Mouse (Mus musculus) layer of hippocampus, postnatal 10 days (tissue): ENCODE measurements around the gene Slu7. TPM values are rescaled to one million over a fixed set of nuclear protein-coding genes. Genes with fewer than 3 reads are reported as not detected.

Experiments used
- DNase-seq, 2 experiments: peaks; one replicate each; pipeline ENCODE4 v3.0.0; 2021; ENCODE audit warnings: low spot score in 2 of 2
- total RNA-seq, 2 experiments: library from RNA; stranded (reverse); gene quantifications; 2 replicates each; pipeline ENCODE4 v1.2.3; 2021

The Slu7 gene
- total RNA-seq, 2 experiments from 2014 or later: 39.4 to 43.8 TPM

- no peak for DNase-seq
Observed at GRCm38 (mm10) chr11:43424386-43424785, 9.2 kb upstream of the Slu7 start.

DNA sequence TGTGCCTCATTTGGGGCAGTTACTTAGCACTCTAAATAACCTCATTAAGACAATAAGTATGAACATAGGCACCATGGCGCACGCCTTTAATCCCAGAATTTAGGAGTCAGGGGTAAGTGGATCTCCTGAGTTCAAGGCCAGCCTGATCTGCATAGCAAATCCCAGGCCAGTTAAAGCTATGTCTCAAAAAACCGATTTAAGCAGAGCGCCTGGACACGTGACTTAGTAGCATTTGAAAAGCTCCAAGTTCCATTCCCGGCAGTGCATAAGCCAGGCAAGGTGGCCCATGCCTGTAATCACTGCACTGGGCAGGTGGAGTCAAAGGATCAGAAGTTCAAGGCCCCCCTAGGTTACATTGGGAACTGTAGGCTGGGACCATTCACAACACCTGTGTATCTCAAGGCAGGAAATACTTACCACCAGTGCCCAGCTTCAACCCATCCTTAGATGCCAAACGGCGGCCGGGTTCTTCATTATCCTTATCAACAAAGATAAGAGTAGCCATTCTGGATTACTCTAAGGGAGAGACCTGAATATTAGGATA lies 8.3 kb upstream of the Slu7 start:
- DNase-seq: no peak

DNA sequence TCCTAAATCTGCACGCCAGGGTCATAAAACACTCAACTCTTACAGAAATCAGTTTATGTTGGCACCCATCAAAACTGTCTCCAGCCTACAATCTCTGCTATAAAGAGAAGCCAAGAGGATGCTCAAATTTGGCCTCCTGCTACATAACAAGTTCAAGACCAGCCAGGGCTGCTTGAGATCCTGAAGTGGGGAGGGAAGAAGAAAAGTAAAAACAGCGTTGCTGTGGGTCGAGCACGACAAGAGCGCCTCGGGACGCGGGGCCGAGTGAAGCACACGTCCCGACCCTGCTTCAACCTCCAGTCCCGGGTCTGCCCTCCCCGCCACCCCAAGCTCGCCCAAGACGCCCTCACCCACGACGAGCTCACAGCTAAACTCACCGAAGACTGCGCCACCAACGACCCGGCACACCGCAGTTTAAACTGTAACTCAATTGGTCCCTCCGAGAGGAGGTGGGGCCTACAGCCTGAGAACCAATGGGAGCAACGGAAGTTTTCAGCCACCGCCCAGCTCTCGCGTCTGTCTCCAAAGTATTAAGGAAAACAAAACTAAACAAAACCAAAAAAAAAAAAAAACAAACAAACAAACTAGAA lies 7.6 kb upstream of the Slu7 start, which contains the start of gene Pttg1:
Pttg1 (minus strand) TSS at position 428 of the 590 bp plus-strand sequence.
- peak; percentile 61 to 74 for DNase-seq

DNA sequence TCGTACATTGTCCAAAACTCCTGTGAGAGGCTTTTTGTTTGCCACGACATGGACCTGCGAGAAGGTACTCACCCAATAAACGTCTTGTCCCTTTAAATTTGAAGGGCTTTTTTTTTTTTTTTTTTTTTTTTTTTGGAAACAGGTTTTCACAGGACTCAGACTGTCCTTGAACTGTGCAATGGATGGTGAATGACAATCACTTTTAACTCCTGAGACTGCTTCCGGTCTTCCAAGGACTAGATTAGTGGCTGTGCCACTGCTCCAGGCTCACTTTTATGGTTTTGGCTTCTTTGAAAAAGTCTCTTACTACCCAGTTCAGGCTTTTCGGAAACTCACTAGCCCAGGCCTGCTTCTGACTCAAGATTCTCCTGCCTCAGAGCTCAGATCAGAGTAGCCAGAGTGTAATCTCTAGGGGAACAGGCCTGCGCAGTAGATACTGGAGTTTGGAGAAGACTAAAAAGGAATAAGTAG lies 7.1 kb upstream of the Slu7 start:
- no peak for DNase-seq

DNA sequence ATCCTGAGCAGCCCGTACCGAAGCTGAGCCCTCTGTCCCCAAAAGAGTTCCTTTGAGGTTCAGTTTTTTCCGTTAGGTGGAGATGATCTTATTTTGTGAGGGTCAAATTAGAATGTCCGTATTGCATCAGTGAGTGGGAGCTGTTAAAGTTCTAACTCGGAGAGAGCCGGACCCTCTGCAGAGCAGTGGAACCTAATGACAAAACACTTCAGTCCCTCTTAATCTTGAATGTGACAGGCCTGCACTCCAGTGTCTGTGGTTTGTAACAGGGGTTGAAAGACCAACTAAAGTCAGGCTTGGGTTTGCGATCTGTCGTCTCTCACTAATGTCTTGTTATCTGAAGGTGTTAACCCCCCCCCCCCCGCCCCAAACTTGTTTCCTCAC lies 472 bp downstream of the Slu7 start:
- DNase-seq: no peak

GRCm38 (mm10) chr11:43441121-43441520 lies 7.6 kb downstream of the Slu7 start:
- DNase-seq: no peak

GRCm38 (mm10) chr11:43443183-43443582 lies 9.6 kb downstream of the Slu7 start:
- DNase-seq: no peak

GRCm38 (mm10) chr11:43449916-43450315 lies 16.4 kb downstream of the Slu7 start:
- no peak for DNase-seq

DNA sequence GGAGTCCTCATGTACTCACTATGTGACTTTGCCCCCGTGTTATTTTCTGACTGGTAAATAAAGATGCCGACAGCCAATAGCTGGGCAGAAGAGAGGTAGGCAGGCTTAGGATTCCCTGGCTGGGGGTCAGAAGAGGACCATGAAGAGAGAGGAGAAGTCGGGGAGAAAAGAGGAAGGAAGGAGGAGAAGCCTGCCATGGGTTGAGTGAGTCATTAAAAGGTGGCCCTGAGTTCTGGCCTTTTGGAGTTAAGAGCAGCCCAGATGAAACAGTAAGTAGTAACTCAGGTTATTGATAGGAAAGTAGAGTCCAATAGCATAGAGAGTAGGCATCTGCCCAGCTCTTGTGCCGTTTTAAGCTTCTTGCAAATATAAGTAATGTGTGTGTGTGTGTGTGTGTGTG lies 17.8 kb downstream of the Slu7 start:
- no peak for DNase-seq

DNA sequence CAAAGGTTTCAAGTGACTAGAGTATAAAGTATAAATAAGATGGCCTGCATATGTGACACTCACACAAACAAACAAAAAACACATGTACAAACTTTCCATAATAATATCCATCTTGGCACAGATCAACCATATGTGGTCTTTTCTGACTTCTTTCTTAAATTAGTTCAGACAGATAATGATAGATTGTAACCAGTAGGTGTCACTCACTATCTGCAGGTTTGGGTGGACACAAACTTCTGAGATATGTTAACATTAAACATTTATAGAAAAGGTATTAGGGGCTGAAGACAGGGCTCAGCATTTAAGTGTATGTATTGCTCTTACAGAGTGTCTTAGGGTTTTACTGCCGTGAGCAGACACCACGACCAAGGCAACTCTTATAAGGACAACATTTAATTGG lies 18.7 kb downstream of the Slu7 start:
- no peak for DNase-seq

DNA sequence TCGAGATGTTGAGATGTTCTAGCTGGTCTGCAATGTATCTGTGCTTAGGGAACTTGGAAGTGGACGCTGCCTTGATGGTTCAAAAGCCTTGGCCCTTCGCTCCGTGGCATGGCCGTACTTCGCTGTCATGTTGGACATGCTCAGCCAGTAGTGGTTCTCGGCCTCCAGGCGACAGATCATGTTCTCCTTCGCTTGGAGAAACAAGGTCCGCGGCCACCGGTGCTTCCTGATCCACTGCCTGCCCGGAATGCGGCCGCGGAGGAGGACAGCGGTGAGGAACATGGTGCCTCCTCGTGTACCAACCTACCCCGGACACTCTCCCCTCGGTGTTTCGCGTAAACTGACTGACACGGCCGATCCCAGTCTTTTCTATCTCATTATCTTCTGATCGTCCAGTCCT lies 29.7 kb downstream of the Slu7 start:
- peak in 1 of 2 experiments; percentile 0 for DNase-seq

DNA sequence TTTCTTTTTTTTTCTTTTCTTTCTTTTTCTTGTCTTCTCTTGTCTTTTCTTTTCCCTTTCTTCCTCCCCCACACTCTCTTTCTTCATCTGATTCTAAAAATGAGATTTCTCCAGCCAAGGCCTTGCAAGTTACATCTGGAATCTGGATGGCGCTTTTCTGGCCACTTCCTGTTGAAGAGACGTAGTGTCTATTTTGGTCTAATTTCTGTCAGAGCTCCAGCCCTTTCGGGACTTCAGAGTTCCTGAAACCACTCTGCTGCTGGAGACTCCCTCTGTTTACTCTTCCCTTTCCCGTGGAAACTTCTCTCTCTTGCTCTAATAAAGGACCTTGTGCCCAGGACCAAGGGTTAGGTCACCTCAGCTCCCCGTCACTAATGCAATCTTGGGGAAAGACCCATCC lies 36.6 kb downstream of the Slu7 start:
- peak in 1 of 2 experiments; percentile 3 for DNase-seq

- peak in 1 of 2 experiments; percentile 6 for DNase-seq
Observed at GRCm38 (mm10) chr11:43470881-43471820, 37.6 kb downstream of the Slu7 start.

DNA sequence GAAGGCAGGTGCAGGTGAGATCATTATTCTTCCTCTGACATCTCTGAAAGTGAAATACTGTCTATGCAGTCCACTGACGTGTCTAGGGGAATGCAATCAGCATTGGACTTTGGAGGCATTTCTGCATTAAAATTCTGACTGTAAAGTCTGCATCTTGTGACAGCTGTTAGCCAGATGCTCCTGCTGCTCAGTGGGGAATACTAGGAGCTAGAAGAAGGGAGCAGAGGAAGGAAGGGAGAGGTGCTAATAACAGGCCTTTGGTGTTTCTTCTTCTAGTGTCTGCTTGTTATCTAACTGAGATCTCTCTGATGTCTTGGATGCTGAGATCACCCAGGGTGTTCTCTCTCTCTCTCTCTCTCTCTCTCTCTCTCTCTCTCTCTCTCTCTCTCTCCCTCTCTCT lies 39.6 kb downstream of the Slu7 start:
- DNase-seq: peak in 1 of 2 experiments; percentile 7

DNA sequence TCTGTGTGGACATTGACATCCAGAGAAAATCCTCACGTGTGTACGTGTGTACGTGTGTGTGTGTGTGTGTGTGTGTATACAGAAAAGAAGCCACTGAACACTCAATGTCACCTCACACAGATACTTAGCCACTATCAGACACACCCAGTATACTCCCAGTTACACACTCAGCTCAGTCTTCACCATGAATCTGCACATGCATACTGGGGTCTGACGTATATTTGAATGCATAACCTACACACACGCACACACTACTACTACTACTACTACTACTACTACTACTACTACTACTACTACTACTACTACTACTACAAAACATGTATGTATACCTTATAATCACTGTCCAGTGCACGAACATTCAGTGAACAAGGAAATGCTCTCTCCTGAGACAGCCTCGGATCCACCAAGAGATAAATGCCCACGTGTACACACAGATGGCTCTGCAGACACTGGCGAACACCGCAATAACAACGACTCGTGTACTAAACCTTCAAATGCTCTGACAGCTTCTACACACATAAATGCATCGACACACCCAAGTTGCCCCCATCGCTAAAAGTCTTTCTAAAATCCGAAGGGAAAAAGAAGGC lies 40.2 kb downstream of the Slu7 start:
- DNase-seq: peak in 1 of 2 experiments; percentile 23

DNA sequence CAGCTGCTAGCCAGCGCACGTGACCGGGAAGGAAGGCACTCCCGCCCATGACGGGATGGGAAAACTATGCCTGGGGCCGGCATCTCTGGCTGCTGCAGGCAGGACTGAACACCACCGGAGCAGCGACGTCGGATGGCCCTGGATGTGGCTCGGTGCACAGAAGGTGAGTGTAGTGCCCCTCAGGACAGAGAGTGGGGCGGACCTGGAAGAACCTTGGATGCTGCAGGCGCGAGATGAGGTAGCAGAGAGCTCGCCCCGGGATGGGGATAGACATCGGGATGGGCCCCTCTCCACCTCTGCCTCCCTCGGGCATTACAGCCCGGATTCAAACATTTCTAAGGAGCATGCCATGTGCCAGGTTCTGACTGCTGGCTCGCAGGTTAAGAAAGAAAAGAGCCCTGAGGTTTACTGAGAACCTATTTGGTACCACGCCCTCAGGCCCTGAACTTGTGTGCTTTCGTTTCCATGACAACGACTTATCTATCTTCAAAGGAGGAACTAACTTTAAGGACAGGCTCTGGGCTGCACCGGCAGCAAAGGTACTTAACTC lies 40.8 kb downstream of the Slu7 start, which contains the start of gene C1qtnf2:
C1qtnf2 (plus strand) TSS at position 52 of the 550 bp plus-strand sequence.
- DNase-seq: peak in 1 of 2 experiments; percentile 15

DNA sequence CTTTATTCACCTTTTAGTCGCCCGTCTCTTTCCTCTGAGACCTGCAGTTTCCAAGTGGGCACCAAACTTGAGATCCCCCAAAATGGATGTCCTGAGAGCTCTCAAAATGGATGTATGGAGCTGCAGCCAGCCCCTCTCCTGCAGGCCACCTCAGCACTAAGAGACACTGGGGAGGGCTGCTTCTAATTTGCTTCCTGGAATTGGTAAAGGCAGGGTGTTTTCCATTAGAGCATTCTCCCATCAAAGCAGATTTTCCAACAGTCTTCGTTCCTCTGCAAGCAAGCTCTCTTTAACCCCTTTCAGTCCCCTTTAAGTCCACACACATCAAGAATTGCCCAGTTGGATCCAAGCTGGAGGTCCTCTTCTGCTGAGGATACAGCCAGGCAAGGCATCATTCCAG lies 45.8 kb downstream of the Slu7 start:
- no peak for DNase-seq

DNA sequence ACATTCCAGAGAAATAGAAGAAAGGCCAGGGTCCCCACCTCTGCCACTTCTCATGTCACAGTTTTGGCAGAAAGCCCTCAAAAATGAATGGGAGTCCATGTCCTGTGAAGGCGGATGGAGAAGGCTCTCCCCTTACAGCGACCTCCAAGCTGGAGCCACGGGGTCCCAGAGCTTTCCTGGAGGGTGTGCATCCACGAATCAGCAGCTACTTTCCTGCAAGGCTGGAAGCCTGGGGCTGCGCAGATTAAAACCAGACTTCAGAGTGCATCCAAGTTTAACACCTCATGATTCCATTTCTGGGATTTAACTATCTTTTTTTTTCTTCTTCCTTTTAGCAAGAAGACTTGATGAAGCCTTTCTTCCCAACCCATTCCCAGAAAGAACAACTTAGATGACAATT lies 47.0 kb downstream of the Slu7 start:
- peak in 1 of 2 experiments; percentile 3 for DNase-seq

- peak in 1 of 2 experiments; percentile 7 for DNase-seq
Observed at GRCm38 (mm10) chr11:43481672-43482522, 48.4 kb downstream of the Slu7 start.

DNA sequence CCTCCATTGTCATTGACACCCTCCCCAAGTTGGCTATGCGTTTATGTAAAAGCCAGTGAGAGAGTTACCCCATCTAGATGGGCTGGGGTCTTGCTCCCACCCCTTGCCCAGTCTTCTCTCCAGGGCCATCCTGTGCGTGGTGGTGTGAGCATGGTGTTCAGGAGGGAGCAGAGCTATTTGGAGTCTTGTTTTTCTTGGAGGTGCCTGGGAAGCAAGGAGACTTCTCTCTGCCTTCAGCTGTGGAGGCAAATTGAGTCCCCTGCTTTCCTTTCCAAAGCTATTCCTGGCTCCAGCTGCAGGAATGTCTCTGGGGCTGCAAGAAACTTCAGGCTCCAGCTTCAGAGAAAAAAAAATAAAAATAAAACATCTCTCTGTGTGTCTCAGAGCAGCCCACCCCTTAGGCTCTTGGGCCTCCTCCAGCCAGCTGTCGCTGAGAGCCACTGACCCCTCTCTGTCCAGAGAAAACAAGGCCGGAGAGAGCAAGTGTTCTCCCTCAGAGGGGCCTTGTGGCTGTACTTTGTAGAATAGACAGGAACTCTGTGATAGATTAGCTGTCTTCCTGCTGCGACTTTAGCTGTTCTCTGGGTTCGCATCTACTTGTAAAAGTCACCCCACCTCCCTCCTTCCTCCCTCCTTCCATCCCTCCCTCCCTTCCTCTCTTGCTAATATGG lies 49.7 kb downstream of the Slu7 start:
- no peak for DNase-seq
